Mouse (Mus musculus): ENCODE data around the gene Gfap. TPM values are rescaled to one million over a fixed set of nuclear protein-coding genes. Genes with fewer than 3 reads are reported as not detected.
A peak's percentile ranks its signal among the peaks of the same experiment; 100 is the strongest.

Gene Gfap
- polyA plus RNA-seq, 1 experiment from 2014 or later, result 0.93 TPM

DNA sequence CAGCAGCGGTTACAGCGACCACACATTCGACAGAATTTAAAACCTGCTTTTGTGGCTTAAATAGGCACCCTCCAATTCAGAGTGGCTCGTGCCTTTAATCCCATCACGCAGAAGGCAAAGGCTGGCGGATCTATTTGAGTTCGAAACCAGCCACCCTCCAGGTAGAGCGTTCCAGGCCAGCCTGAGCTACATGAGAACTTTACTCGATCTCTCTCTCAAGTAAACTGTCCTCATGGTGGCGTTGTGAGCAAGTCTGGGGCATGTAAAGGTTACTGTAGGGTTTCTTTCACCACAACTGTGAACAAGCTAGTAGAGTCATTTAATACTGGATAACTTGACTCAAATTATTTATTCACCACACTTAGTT lies 24.6 kb upstream of the Gfap start:
- H3K4me3 ChIP-seq, result peak overlapping the region; percentile 81
- no peaks in the 10 kb centered on the region for H3K27me3 ChIP-seq
- peak overlapping the region; percentile 58 for H3K9ac ChIP-seq (replicated peaks)
- no peaks in the 10 kb centered on the region for H3K9me3 ChIP-seq
- no peaks in the 10 kb centered on the region for H3K36me3 ChIP-seq
- WGBS, result 2% methylated on average over 10 of the region's 10 CpGs
- ATAC-seq (replicated peaks), result peak; percentile 58; the same call in 1 of the 2 replicates
- peaks cover 28% of the 10 kb centered on the region for H3K4me1 ChIP-seq
- peak overlapping the region; percentile 89 for H3K27ac ChIP-seq (replicated peaks)
- peak overlapping the region; percentile 87 for H3K4me2 ChIP-seq (replicated peaks)

DNA sequence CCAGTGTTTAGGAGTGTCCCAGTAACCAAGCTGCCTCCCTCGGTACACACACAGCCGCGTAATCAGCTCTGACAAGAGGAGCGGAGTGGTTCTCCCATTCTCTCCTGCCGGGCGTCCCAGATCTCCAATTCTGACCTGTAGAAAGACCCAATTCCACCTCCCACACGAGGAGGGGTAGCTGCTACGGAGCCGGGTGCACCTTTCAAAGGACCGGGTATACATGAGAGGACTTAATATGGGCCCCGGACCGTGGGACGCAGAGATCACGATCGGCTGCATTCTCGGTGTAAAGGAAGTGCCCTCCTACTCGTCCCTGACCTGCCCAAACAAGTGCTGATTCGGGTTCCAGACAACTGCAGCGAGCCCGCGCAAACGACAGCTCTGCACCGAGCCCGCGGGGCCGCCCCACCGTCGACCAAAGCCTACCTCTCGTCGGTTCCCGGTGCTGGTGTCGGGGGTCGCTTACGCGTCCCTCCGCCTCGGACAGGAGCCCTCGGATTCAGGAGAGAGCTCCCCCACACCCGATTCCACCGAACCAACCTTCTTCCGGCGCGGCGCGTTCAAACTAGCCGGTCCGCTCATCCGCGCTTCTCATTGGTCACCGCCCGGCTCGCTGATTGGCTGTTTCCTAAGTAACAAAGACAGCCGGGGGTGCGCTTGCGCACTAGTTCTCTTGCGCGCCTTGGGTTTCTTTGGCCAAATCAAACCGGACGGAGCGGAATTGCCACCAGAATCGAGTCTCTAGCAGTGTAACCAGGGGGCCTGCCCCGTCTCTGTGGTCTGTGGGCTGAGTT lies 24.0 kb upstream of the Gfap start, which contains the start of gene Kif18b:
Kif18b (minus strand) TSS at position 568 of the 794 bp plus-strand sequence.
- ATAC-seq (replicated peaks), result peak; percentile 93
- Histone ChIP-seq H3K27me3 (no peaks in the 10 kb centered on the region), H3K4me2 (replicated peaks) (peak within 1 kb of the TSS; percentile 87), H3K36me3 (no peaks in the 10 kb centered on the region), H3K27ac (replicated peaks) (peak within 1 kb of the TSS; percentile 89), H3K4me1 (peaks cover 28% of the 10 kb centered on the region), H3K9me3 (no peaks in the 10 kb centered on the region), H3K9ac (replicated peaks) (peak within 1 kb of the TSS; percentile 58), H3K4me3 (peak within 1 kb of the TSS; percentile 81)
- WGBS, result under 1% methylated on average over 62 of the region's 62 CpGs

DNA sequence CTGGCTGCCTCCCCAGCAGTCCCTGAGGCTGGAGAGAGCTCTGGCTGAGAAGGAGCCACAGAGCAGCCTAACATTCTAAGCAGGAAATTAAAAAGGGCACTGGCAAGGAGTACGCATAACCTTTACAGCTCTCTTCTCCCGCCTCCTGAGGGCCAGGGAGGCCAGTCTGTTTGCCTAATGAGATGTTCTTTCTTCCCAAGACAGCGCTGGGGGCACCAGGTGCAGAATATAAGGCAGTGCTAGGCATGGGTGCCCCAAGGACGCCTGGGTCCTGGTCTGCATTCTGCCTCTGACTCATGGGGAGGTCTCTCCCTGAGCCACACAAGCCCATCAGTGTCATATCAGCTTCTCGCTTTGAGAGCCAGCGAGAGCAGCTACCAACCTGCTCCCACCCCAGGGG lies 20.8 kb upstream of the Gfap start:
- peaks cover 28% of the 10 kb centered on the region for H3K4me1 ChIP-seq
- no peaks in the 10 kb centered on the region for H3K27me3 ChIP-seq
- no peak overlapping the region for H3K4me2 ChIP-seq (replicated peaks)
- ATAC-seq (replicated peaks), result no peak
- 76% methylated on average over 6 of the region's 6 CpGs for WGBS
- no peak overlapping the region for H3K4me3 ChIP-seq
- H3K27ac ChIP-seq (replicated peaks), result no peak overlapping the region
- no peaks in the 10 kb centered on the region for H3K36me3 ChIP-seq
- no peak overlapping the region for H3K9ac ChIP-seq (replicated peaks)
- H3K9me3 ChIP-seq, result no peaks in the 10 kb centered on the region

DNA sequence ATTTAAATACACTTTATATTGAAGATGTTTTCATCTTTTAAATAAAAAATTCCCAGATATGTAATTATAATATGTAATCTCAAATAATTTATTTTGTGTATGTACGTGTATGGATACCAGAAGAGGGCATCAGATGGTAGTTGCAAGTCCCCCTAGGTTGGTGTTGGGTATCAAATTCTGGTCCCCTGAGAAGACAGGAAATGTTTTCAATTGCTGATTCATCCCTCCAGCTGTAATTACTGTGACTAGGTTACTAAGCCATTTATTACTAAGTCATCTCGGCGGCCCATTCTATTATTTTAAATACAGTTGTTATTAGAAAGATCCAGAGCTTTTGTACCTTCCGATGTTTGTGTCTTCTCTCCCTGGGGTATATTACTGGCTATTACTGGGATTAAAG lies 17.4 kb upstream of the Gfap start:
- Histone ChIP-seq H3K36me3 (peaks cover 5% of the 10 kb centered on the region; the same call in 1 of the 2 replicates), H3K4me1 (peaks cover 9% of the 10 kb centered on the region; the same call in 1 of the 2 replicates), H3K9me3 (no peaks in the 10 kb centered on the region), H3K27me3 (no peaks in the 10 kb centered on the region), H3K4me2 (replicated peaks) (no peak overlapping the region), H3K27ac (replicated peaks) (no peak overlapping the region), H3K4me3 (no peak overlapping the region), H3K9ac (replicated peaks) (no peak overlapping the region)
- ATAC-seq (replicated peaks), result no peak
- WGBS, result 89% methylated on average over 4 of the region's 4 CpGs

DNA sequence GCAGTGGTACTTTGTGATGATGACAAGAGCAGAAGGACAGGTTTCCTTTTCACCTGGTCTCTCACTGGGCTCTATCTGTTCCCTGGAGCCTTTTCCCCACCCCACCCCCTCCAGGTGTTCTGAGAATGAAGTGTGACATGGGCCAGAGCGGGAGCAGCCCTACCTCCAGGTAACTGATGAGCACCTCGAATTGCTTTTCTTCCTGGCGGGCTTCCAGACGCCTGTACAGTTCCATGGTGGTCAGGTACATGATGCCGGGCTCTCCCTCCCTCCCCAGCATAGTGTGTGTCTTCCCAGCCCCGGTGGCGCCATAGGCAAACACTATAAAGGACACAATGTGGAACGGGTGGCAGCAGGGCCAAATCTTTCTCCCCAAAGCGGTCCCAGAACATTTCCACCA lies 14.7 kb upstream of the Gfap start:
- no peak overlapping the region for H3K4me3 ChIP-seq
- no peak for ATAC-seq (replicated peaks)
- H3K9me3 ChIP-seq, result no peaks in the 10 kb centered on the region
- H3K4me2 ChIP-seq (replicated peaks), result no peak overlapping the region
- H3K9ac ChIP-seq (replicated peaks), result no peak overlapping the region
- WGBS, result 95% methylated on average over 9 of the region's 9 CpGs
- no peaks in the 10 kb centered on the region for H3K4me1 ChIP-seq
- no peaks in the 10 kb centered on the region for H3K27me3 ChIP-seq
- H3K27ac ChIP-seq (replicated peaks), result no peak overlapping the region
- peaks cover 5% of the 10 kb centered on the region; the same call in 1 of the 2 replicates for H3K36me3 ChIP-seq

DNA sequence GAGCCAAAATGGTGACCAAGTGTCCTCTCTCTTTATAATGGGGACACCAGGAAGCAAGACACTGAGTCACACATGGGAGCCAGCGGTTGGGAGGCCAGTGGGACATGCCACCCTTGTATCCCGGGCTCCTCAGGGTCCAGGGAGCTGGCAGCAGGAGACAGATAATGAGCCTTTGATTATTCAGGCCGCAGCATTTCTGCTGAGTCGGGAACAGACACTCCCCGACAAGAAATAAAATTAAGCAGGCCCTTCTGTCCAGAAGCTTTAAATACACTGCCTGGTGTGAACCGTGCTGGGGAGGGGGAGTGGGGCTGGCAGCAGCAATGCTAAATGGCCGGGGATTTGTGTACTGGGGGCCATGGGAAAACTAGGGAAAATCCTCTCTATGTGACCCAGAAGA lies 10.7 kb upstream of the Gfap start:
- ATAC-seq (replicated peaks), result no peak
- Histone ChIP-seq H3K9me3 (no peaks in the 10 kb centered on the region), H3K4me2 (replicated peaks) (no peak overlapping the region), H3K27ac (replicated peaks) (no peak overlapping the region), H3K4me1 (no peaks in the 10 kb centered on the region), H3K9ac (replicated peaks) (no peak overlapping the region), H3K36me3 (peaks cover 9% of the 10 kb centered on the region), H3K4me3 (no peak overlapping the region), H3K27me3 (no peaks in the 10 kb centered on the region)
- 64% methylated on average over 7 of the region's 7 CpGs for WGBS

DNA sequence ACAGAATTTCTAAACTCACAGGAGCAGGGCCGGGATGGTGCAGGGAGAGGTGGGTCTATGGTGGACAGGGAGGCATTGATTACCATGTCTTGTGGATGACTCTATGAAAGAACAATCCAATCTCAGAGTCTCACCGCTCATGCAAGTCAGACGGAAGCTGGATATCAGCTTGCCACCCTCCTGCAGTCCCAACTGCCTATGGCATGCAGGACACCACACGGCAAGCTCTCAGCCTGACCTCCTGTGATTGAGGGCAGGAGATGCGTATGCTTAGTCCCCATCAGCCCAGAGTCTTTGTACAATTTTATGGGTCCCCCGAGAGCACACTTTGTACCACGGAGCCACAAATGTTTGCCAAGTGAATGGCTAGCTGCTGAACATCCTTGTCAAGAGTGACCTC lies 2.9 kb upstream of the Gfap start:
- Histone ChIP-seq H3K4me1 (no peaks in the 10 kb centered on the region), H3K9me3 (no peaks in the 10 kb centered on the region), H3K27me3 (no peaks in the 10 kb centered on the region), H3K27ac (replicated peaks) (no peak overlapping the region), H3K4me2 (replicated peaks) (no peak overlapping the region), H3K36me3 (peaks cover 3% of the 10 kb centered on the region; the same call in 1 of the 2 replicates), H3K9ac (replicated peaks) (no peak overlapping the region), H3K4me3 (no peak overlapping the region)
- ATAC-seq (replicated peaks), result no peak
- 82% methylated on average over 7 of the region's 7 CpGs for WGBS

DNA sequence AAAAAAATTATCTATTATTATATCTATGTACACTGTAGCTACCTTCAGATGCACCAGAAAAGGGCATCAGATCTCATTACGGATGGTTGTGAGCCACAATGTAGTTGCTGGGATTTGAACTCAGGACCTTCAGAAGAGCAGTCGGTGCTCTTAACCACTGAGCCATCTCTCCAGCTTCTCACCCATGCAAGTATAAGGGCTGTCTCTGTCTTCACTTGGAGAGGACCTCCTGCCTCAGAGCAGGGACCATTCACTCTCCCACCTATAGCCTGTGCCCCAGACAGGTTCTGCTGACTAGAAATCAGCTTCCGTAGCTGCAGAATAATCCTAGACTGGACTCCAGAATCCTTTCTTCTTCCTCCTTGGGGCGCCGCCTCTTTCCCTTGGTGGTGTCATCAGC lies 1.4 kb upstream of the Gfap start:
- ATAC-seq (replicated peaks), result no peak
- 77% methylated on average over 5 of the region's 5 CpGs for WGBS
- no peak overlapping the region for H3K9ac ChIP-seq (replicated peaks)

DNA sequence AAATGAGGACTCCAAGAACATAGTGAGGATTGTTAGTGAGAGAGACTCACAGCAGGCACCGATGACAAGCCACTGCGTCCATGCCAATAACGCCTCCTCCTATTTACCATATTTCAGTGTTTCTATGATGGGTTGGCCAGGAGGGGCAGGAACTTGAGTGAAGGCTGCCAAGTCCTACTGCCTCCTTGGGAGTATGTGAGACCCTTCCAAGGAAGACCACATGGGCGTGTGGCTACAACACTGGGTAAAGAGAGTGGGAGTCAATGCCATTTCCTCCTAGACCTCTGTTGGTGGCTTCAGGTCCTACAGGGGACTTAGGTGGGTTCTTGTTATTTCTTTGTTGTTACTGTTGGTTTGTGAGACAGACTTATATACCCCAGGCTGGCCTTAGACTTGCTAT lies 487 bp upstream of the Gfap start:
- H3K4me1 ChIP-seq, result peaks cover 6% of the 10 kb centered on the region; the same call in 1 of the 2 replicates
- H3K9me3 ChIP-seq, result no peaks in the 10 kb centered on the region
- H3K27me3 ChIP-seq, result no peaks in the 10 kb centered on the region
- ATAC-seq (replicated peaks), result no peak
- H3K4me3 ChIP-seq, result no peak overlapping the region
- H3K9ac ChIP-seq (replicated peaks), result no peak overlapping the region
- no peak overlapping the region for H3K4me2 ChIP-seq (replicated peaks)
- H3K36me3 ChIP-seq, result no peaks in the 10 kb centered on the region
- 56% methylated on average over 4 of the region's 4 CpGs for WGBS
- H3K27ac ChIP-seq (replicated peaks), result no peak overlapping the region

More for the DNA sequence above, 1.4 kb upstream of the Gfap start:
- H3K36me3 ChIP-seq, result no peaks in the 10 kb centered on the region; the same call in 1 of the 2 replicates
- H3K9me3 ChIP-seq, result no peaks in the 10 kb centered on the region
- H3K27me3 ChIP-seq, result no peaks in the 10 kb centered on the region
- H3K4me1 ChIP-seq, result peaks cover 6% of the 10 kb centered on the region; the same call in 1 of the 2 replicates
- no peak overlapping the region for H3K27ac ChIP-seq (replicated peaks)
- H3K4me2 ChIP-seq (replicated peaks), result no peak overlapping the region
- no peak overlapping the region for H3K4me3 ChIP-seq

DNA sequence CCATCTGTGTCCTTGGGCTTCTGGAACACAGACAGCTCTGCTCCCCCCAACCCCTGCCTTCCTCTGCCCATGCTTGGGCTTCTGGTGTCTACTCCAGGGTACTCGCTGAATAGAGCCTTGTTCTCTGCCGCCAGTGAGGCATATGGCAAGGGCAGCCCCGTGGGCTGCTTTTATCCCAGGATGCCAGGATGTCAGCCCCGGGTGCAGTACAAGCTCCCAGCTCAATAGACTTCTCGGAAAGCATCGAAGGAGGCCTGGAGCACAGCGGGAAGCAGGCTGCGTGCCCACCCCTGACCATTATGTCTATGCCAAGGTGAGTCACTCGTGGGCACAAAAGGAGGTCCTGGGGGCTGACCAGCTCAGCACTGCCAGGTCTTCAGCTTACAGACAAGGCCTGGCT lies 2.3 kb downstream of the Gfap start:
- ATAC-seq (replicated peaks), result peak; percentile 79
- Histone ChIP-seq H3K27me3 (peaks cover 10% of the 10 kb centered on the region), H3K4me1 (peaks cover 7% of the 10 kb centered on the region), H3K36me3 (no peaks in the 10 kb centered on the region), H3K4me3 (no peak overlapping the region), H3K4me2 (replicated peaks) (no peak overlapping the region), H3K9ac (replicated peaks) (no peak overlapping the region), H3K9me3 (no peaks in the 10 kb centered on the region), H3K27ac (replicated peaks) (peak overlapping the region; percentile 65)
- WGBS, result 44% methylated on average over 9 of the region's 9 CpGs

DNA sequence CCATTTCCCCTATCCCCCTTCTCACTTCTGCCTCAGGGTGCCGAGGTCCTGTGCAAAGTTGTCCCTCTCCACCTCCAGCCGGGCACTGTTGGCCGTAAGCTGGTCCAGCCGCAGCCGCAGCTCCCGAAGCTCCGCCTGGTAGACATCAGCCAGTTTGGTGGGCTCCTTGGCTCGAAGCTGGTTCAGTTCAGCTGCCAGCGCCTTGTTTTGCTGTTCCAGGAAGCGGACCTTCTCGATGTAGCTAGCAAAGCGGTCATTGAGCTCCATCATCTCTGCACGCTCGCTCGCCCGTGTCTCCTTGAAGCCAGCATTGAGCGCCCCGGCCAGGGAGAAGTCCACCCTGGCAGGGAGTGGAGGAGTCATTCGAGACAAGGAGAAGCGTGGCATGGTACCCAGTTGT lies 4.1 kb downstream of the Gfap start:
- no peak overlapping the region for H3K27ac ChIP-seq (replicated peaks)
- peaks cover 16% of the 10 kb centered on the region for H3K27me3 ChIP-seq
- H3K4me3 ChIP-seq, result no peak overlapping the region
- no peak overlapping the region for H3K9ac ChIP-seq (replicated peaks)
- peaks cover 13% of the 10 kb centered on the region for H3K4me1 ChIP-seq
- ATAC-seq (replicated peaks), result no peak
- no peak overlapping the region for H3K4me2 ChIP-seq (replicated peaks)
- no peaks in the 10 kb centered on the region for H3K36me3 ChIP-seq
- no peaks in the 10 kb centered on the region for H3K9me3 ChIP-seq
- WGBS, result 79% methylated on average over 20 of the region's 20 CpGs

DNA sequence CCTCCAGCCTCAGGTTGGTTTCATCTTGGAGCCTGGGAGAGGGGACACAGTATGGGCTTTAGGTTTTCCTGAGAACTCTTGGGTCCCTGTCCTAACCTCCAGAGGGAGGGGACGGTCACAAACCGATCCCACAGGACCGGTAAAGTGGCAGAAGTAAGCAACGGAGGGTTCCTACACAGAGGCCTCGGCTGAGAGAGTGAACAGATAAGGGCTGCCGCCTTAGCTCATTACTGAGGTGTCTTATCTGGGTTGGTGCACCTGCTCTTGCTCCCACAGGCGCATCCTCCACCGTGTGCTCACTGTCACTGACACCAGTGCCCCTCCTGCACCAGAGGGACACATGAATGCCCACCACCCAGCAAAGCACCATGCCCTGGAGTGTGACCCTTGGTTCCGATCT lies 4.9 kb downstream of the Gfap start:
- no peaks in the 10 kb centered on the region for H3K36me3 ChIP-seq
- H3K9ac ChIP-seq (replicated peaks), result no peak overlapping the region
- H3K27ac ChIP-seq (replicated peaks), result no peak overlapping the region
- no peaks in the 10 kb centered on the region for H3K9me3 ChIP-seq
- peaks cover 16% of the 10 kb centered on the region for H3K27me3 ChIP-seq
- no peak overlapping the region for H3K4me3 ChIP-seq
- H3K4me2 ChIP-seq (replicated peaks), result no peak overlapping the region
- ATAC-seq (replicated peaks), result no peak
- peaks cover 13% of the 10 kb centered on the region for H3K4me1 ChIP-seq
- 85% methylated on average over 9 of the region's 9 CpGs for WGBS

DNA sequence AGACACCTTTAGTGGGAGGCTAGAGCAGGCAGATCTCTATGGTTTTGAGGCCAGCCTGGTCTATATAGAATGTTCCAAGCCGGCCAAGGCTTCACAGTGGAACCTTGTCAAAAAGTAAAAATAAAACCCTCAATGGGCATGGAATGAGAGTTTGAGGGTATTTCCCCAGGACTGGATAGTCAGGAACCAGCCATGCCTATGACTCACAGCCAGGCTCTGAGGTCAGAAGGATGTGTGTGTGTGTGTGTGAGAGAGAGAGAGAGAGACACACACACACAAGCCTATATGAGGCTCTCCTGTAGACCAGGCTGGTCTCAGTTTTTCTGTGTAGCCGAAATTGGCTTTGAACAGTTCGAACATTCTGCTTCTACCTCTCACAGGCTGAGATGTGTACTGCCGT lies 6.0 kb downstream of the Gfap start:
- peaks cover 13% of the 10 kb centered on the region for H3K4me1 ChIP-seq
- H3K9me3 ChIP-seq, result no peaks in the 10 kb centered on the region
- no peak overlapping the region for H3K9ac ChIP-seq (replicated peaks)
- 89% methylated on average over 4 of the region's 4 CpGs for WGBS
- H3K4me2 ChIP-seq (replicated peaks), result no peak overlapping the region
- H3K36me3 ChIP-seq, result no peaks in the 10 kb centered on the region
- peaks cover 16% of the 10 kb centered on the region for H3K27me3 ChIP-seq
- no peak overlapping the region for H3K27ac ChIP-seq (replicated peaks)
- no peak overlapping the region for H3K4me3 ChIP-seq
- no peak for ATAC-seq (replicated peaks)
